Mouse (Mus musculus): ENCODE results near the gene Lrrc15.

- TF ChIP-seq USF1 (IDR thresholded peaks at IDR 0.05; ENCODE audit: low read depth, low read length) (no peak), NELFE (IDR thresholded peaks at IDR 0.05; ENCODE audit: low read depth, low read length) (no peak), POLR2A (IDR thresholded peaks at IDR 0.05; ENCODE audit: control insufficient read depth in 1 of 2, insufficient read depth in 1 of 2, low read depth in 1 of 2, low read length in 2 of 2, poor library complexity in 1 of 2) (no peak), CTCF (IDR thresholded peaks at IDR 0.05 in 2 of 3, conservative IDR thresholded peaks at IDR 0.05 in 1 of 3; ENCODE audit: control insufficient read depth in 1 of 3, insufficient read depth in 1 of 3, low read depth in 2 of 3, low read length in 3 of 3, poor library complexity in 1 of 3, severe bottlenecking in 1 of 3) (no peak), POLR2AphosphoS2 (IDR thresholded peaks at IDR 0.05; ENCODE audit: low read length) (no peak), GATA1 (IDR thresholded peaks at IDR 0.05; ENCODE audit: low read depth, low read length) (no peak), RCOR1 (IDR thresholded peaks at IDR 0.05; ENCODE audit: low read depth, low read length) (no peak), GABPA (IDR thresholded peaks at IDR 0.05; ENCODE audit: low read depth, low read length) (no peak), MXI1 (IDR thresholded peaks at IDR 0.05; ENCODE audit: low read depth, low read length) (no peak)
These were observed 49.0 kb downstream of the Lrrc15 start for GRCm38 (mm10) chr16:30234077-30234476.

Data from MEL (cell line).